Mouse (Mus musculus): ENCODE measurements around the gene Naa10.

Gene Naa10

DNA sequence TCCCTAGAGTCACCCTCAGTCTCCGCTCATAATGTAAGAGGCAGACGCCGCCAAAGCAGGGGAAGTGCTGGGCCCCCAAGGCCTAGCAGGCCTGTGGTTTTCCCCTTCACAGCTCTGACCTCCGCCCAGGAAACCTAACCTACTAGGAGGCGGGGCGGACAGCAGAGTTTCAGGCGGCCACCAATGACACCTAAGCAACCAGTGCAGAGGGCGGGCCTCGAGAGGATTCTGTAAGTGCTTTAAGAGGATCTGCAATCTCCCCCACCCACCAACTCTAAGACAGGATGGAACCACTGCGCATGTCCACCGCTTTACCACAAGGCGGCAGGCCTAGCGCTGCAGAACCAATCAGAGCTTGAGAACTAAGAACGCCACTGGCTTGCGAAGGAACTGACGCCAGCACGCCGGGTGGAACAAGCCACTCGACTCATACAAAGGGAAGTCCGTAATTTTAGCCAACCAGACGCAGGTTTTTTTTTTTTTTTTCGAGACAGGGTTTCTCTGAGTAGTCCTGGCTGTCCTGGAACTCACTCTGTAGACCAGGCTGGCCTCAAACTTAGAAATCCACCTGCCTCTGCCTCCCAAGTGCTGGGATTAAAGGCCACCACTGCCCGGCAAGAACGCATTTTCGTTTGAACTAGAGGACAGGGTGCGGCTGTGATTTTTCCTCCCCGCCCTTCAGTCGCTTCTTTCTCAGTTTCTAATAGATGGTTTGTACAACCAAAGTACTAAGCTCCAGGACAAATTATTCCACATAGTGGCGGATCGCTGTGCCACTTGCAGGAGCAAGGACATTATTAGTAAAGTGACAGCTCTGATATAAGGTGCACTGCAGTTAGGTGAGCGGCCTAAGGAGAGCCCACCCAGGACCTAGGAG, 6.7 kb downstream of the Naa10 start:
- DNase-seq: peak; percentile 97

DNA sequence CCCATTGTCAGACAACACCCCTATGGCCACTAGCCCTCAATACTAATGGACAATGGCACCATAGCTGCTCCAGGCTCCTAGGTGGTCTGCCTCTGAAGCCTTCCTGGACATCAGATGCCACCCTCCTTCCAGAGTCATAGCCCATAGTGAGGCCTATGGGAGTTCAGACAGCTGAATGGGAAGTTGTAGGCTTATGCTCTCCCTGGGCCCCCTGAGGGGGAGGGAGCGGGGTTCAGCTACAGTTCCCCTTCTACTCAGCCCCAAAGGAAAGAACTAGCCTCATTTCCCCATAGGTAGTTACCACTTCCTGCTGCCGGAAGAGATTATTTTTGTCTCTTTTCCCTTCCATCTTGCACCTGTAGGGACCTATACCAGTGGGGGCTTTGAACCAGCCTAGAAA, 10.2 kb downstream of the Naa10 start:
- no peak for DNase-seq

DNA sequence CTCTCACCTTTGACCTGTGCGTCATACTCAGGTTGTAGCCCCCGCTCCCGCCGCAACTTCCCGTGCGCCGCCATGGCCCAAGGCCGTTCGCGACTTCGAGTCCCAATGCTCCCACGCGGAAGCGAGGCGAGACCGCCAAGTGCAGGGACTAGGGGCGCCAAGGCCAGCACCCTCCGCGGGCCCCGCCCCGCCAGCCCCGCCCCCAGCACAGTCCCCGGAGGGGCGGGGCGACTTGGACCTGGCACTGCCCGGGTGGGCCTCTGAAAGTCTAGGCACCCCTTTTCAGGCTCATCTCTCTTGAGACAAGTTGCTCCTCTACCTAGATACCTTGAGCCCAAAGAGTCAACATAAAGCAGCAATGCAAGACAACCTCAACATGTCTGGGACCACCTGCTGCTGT, 10.6 kb downstream of the Naa10 start:
- DNase-seq: no peak

DNA sequence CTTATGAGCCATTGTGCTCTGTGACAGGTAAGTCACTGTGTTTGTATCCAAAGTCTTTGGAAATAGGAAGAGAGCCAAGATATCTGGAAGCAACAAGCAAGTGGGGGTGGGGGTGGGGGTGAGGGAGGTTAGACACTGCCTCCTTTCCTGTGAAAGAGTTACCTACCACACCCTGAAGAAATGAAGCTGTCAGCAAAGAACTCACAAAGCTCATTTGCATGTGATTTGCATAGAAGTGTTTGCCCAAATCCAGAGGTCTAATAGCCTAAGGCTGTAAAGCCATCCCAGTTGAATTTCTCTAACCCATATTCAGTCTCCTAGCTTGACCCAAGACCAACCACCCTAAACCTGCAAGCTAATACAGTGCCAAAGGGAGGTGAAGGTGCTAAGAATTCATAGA, 11.3 kb downstream of the Naa10 start:
- DNase-seq: no peak

DNA sequence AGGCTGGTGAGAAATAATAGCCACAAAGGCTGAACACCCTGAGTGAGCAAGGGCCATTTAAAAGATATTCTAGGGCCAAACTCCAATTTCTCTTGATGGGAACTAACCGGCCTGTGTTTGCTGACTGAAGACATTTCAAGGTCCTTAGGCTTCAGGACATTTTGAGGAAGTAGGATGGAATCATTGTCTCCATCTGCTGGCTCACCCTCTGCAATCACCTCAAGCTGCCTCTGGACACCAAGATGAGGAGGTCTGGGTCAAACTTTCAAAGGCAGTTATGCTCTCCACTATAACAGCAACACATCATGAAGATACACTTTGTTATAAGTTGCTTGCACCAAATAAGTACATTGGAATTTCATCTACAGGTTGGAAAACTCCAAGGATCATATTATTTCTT, 11.7 kb downstream of the Naa10 start:
- no peak for DNase-seq

DNA sequence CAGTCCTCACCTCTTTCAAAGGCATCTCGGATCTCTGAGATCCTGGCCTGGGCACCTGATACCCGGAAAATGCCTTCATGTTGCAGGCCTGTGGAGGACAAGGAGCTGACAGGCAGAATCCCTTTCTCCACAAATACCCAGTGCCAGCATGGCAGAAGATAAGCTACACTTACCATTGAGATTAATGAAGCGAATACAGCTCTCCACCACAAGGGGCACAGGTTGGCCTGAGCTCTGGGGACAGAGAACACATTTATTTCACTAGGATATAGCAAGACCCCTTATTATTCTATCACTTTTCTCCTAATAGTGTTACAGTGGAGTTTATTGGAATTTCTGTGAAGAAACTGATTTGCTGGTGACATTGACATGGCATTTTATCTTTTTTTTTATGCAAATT, 23.8 kb downstream of the Naa10 start:
- DNase-seq: no peak

DNA sequence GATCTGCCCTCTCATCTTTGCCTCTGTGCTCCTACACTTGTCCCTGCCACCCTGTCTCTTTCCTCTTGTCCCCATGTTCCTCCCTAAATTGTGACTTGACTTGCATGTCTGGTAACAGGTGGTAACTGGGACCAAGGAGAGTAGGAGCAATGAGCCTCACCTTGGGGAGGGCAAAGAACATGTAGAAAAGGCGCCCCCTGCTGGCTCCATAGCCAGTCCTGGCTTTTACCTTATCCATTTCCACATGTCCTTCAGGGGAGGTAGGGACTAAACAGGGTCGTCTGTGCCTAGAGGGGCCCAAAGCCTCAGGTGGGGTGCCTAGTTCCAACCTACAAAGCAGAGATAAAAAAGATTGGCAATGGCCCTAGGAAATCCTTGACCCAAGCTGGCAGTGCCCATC, 26.0 kb downstream of the Naa10 start, which contains the start of gene L1cam:
Gene L1cam, minus strand, starts transcription at position 387 of the 400 bp plus-strand sequence.
- DNase-seq: peak; percentile 29

DNA sequence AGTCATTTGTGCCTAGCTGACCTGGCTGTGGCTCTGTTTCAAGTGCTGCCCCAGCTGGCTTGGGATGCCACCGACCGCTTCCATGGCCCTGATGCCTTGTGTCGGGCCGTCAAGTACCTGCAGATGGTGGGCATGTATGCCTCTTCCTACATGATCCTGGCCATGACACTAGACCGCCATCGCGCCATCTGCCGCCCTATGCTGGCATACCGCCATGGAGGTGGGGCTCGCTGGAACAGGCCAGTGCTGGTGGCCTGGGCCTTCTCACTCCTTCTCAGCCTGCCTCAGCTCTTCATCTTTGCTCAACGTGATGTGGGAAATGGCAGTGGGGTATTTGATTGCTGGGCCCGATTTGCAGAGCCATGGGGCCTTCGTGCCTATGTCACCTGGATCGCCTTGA, 28.9 kb downstream of the Naa10 start:
- DNase-seq: no peak

DNA sequence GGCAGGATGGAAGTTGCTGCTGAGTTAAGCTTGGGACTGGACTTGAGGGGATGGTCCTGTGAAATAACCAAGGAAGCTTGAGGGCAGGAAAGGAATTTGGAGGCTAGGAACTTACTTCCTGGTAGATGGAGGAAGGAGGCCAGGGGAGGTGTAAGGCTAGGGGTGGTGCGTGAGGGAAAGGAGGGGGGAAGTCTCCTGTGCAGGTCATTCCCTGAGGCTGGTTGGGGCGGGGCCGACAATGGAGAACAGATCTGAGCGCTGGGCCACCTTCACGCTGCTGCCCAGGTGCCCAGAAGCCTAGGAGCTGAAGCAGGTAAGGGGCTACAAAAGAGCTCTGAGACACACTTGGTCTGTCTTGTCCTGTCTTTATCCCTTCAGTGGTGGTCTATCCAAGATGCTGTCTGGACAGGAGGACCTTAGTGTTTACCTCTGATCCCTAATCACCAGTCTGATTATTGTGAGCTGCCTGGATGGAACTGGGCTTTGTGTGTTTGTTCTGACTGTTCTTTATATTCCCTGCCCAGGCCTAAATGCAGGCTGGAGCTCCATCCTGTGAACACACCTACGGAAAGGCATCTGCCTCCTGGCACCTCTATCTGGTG, 30.1 kb downstream of the Naa10 start, which contains the start of gene Avpr2:
Gene Avpr2, plus strand, starts transcription at position 552 of the 602 bp plus-strand sequence.
- no peak for DNase-seq

DNA sequence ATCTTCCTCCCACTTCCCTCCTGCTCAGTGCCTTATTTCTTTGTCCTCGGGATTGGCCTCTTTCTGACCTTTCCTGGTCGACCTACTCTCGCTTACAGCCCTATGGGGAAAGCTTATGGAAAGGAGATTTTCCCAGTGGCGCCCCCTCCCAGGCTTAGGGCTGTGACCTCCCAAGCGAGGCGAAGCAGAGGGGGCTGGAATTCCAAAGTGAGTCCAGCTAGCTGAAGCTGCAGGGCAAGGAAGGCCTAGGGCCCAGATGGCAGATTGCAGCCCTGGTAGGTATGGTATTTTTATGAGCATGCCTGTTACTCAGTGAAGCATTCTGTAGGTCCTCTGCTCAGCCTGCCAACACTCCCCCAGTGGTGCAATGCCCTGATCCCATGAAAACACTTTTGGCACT, 40.3 kb downstream of the Naa10 start:
- DNase-seq: no peak

DNA sequence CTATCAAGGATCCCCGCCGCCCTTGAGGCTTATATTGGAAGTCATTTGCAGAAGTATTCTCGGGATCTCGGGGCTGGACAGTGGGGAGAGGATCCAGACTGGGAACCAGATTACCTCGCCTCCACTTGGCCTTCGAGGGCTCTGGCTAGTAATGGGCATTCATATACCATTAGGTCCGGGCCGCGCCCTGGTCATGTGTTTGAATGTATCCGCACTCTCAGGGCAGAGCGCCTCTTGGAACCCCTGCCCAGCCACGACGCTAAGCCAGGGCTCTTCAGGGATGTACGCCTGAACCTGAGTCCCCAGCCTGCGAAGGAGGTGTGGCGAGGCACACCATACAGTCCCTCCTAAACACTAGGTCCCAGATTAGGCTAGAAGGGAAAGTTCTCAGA, 40.7 kb downstream of the Naa10 start:
- no peak for DNase-seq

DNA sequence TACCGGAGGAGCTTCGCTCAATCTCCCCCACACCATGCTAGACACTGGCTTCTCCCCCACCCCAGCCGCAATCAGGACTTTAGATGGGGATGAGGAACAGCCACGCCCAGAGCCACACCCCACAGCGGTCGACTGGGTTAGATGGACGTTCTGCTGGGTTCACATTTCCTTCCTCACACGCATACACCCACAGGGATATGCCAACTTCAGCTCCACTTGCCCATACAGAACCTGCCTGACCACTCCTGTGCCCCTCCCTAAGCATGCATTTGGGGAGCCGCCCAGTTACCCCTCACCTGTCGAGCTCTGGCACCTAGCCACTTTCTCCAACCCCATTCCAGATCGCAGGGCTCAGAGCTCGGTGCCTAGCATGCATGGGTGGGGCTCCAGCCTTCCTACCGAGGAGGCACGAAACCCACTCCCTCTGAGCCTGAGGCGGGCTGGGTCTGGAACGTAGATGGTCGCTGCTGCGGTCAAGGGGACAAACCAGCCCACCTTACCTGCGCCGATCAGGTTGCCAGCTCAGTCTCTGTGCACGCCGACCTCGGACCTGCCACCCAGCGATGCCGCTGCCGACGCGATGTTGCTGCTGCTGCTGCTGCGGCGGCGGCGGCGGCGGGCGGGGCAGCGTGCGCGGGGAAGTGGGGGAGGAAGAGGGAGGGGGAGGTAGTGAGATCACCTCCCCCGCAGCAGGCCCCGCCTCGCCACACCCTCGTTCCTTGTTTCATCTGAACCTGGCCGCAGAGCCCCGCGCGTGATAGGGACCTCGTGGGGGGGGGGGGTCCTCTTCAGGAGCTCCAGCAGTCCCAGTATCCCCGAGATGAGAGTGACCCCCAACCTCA, 41.3 kb downstream of the Naa10 start:
- DNase-seq: peak; percentile 17

DNA sequence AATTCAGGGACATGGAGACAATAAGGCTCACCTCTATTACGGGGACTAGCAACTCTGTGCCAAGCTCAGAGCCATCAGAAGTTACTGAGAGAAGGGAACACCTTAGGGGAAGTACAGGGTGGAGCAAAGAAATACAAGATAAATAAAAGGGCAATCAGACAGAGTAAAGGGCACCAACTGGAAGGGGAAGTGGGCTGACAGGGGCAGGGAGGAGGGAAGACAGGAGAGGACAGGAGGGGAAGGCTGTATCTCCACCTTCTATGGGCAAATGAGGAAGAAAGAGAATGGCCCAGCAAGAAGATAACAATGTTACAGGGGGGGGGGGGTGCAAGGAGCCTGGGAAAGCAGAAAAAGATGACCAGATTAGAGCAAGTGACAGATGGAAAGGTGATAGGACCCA, 44.7 kb downstream of the Naa10 start:
- DNase-seq: no peak

DNA sequence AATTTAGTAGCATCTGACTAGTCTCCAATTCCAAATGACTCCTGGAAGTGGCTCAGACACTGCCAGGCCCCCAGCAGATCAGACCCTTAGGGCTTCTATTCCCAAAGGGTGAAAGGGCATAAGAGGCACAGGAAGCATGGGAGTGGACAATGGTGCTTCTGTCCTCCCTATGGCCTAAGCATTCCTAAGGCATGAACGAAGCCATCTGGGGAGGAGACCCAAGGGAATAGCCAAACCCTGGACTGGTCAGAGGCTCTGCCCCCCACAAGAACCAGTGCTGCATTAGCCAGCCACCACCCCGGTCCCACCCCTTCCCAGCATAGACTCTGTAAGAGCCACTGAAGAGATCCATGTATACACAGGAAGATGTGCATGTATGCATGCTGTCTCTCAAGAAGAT, 45.9 kb downstream of the Naa10 start:
- DNase-seq: no peak

DNA sequence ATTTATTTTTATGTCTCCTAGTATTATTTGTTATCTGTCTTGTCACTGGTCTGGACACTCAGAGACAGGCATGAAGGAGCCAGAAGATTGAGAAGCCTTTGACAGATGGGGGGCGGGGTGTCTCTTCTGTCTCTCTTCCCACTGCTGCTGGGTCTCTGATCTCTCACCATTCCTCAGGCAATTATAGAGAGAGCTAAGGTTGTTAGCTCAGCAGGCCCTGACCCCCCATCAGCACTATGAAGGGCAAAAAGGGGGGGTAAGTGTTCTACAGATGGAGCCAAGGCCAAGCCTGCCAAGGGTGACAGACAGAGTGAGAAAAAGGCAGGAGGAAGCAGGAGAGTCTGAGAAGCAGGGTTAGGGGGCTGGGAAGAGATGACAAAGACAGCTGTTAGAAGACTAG, 49.8 kb downstream of the Naa10 start:
- no peak for DNase-seq

DNA sequence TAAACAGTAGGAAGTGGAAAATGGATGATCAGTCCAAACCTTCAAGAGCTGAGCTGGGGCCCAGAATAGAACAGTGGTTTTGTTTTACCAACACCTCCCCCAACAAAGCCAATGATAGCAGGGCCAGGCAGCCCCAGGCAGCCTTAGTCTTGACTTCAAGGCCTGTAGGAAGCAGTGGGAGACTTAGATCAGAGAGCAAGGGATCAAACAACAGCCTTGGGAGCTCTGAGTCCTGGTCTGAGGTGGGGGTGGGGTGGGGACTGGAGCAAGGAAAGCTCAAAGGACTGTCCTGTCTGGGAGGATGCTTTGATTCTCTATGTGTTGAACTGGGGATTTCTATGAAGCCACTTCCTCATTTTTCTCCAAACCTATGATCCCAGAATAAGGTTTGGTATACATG, 50.3 kb downstream of the Naa10 start:
- DNase-seq: no peak

DNA sequence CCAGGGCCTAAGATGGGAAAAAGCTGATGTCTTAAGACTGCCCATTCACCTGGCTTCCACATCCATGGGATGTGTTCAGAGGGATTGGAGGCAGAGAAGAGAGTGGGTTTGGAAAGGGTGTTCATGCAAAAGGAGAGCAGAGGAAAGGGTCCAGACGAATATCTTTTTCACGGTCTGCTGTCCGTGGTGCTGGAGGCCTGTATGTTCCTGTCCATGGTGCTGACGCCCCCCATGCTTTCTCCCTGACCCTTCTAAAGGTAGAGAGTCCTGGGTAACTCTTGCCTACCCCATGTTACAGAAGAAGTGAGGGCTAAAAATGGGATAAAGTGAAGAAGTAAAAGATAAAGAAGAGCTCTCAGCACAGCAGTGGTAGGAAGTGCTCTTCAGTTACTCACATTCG, 52.4 kb downstream of the Naa10 start:
- DNase-seq: no peak

DNA sequence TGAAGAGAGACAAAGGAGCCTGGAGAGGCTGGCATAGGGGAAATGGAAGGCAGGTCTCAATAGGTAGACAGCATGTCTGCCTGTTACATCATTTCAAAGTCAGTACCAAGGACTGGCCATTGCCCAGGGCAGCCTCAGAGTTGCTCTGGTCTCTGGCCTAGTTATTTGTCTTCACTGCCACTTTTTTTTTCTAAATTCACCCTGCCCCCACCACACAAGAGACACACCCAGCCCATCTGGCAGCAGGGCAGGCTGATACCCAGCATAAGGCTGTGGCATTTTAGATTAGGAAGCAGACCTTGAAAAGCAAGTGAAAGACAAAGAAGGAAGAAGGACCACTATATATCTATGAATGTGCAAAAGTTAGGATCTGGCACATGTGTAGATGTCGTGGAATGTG, 53.9 kb downstream of the Naa10 start:
- no peak for DNase-seq

DNA sequence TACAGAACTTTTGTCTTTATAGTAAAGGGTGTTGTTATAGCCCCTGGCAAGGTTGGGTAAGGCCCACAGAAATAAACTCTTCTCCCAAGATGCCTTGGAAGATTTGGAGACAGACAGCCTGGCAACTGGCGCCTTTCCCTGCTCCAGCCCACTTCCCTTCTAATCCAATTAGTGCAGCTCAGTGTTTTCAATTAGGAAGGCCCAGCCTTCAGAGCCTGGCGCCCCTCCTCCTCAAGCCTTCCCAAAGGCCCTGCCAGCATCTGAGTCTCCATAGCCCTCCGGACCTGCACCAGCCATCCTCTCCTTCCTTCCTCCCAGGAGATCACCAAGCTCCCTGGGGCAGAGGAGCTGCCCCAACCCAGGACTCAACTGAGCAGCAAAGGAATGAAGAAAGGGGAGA, 54.5 kb downstream of the Naa10 start:
- DNase-seq: no peak

Data from layer of hippocampus, adult 9-11 months (tissue).